ENCODE assay signal across 7 mouse cellular contexts in the genomic region with DNA sequence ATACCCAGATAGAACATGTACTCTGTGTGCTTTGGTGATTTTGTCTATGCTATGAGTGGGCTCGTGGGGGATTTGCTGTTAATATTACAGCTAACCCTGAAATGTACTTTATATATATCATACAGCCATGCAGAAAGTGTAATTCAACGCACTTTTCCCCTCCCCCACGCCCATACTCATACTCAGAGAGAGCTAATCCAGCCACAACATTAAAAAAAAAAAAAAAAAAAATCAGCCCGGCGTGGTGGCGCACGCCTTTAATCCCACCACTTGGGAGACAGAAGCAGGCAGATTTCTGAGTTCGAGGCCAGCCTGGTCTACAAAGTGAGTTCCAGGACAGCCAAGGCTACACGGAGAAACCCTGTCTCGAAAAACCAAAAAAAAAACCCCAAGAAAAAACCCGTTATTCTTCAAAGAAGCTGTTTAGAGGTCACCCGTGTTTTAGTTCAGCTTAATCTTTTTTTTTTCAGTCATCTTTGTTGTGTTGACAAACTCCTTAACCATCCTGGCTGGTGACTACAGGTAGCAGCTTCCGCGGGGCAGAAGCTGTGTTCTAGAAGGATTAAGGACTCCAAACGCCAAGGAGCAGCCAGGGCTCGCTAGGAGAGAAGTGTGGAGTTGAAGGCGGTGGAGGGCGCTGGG. TPM values are rescaled to one million over a fixed set of nuclear protein-coding genes. Genes with fewer than 3 reads are reported as not detected.
A peak's percentile ranks its signal among the peaks of the same experiment; 100 is the strongest.
DNase-seq lines count a peak whose midpoint lies in the region; ATAC-seq and TF ChIP-seq lines count a peak whose summit lies in the region.

No protein-coding gene starts in this region.

- no peaks in the 10 kb centered on the region for H3K36me3 ChIP-seq in spleen, adult 2 months (ENCODE audit: control insufficient read depth, insufficient read depth, low read length)
- H3K36me3 ChIP-seq in forebrain, embryonic 12.5 days (replicated peaks), result no peaks in the 10 kb centered on the region
- no peaks in the 10 kb centered on the region for H3K36me3 ChIP-seq in limb, embryonic 14.5 days (ENCODE audit: control insufficient read depth, insufficient read depth, low read length)
- H3K36me3 ChIP-seq in stomach, embryonic 15.5 days, result no peaks in the 10 kb centered on the region

- TF ChIP-seq CTCF in spleen, adult 2 months (IDR thresholded peaks at IDR 0.05; ENCODE audit: extremely low read depth, insufficient read depth, insufficient read length, insufficient replicate concordance), result no peak

- H3K27me3 ChIP-seq in spleen, adult 2 months (ENCODE audit: control insufficient read depth, insufficient read depth, low read length), result peaks cover 8% of the 10 kb centered on the region
- H3K27me3 ChIP-seq in forebrain, embryonic 12.5 days, result peaks cover 55% of the 10 kb centered on the region
- peaks cover 11% of the 10 kb centered on the region; the same call in 1 of the 2 replicates for H3K27me3 ChIP-seq in limb, embryonic 14.5 days (ENCODE audit: control insufficient read depth, insufficient read depth, low read length)
- H3K27me3 ChIP-seq in stomach, embryonic 15.5 days (replicated peaks), result peaks cover 15% of the 10 kb centered on the region

- no peak for ATAC-seq in forebrain, embryonic 12.5 days (ENCODE audit: low FRiP score)
- ATAC-seq in limb, embryonic 14.5 days (ENCODE audit: low FRiP score, low read depth), result no peak
- no peak for ATAC-seq in stomach, embryonic 15.5 days (ENCODE audit: insufficient read depth, low FRiP score, low read depth)

- H3K4me3 ChIP-seq in spleen, adult 2 months (ENCODE audit: extremely low read depth, insufficient read depth, insufficient read length), result peak overlapping the region; percentile 51; the same call in 1 of the 2 replicates
- H3K4me3 ChIP-seq in forebrain, embryonic 12.5 days (replicated peaks), result peak overlapping the region; percentile 54
- peak overlapping the region; percentile 52 for H3K4me3 ChIP-seq in limb, embryonic 14.5 days (replicated peaks; ENCODE audit: low read length)
- H3K4me3 ChIP-seq in stomach, embryonic 15.5 days (replicated peaks), result peak overlapping the region; percentile 55

- no peak for DNase-seq in spleen, adult 2 months (ENCODE audit: low read depth in 1 of 2, low spot score in 2 of 2)
- no peak for DNase-seq in spleen, postnatal 10 days (ENCODE audit: low spot score in 2 of 2)
- DNase-seq in limb, embryonic 14.5 days (ENCODE audit: low spot score), result no peak
- DNase-seq in right cerebral cortex, postnatal 36 days (ENCODE audit: low spot score in 2 of 2), result no peak
- no peak for DNase-seq in frontal cortex, postnatal 25 days (ENCODE audit: low spot score in 2 of 2)

- WGBS in spleen, adult 2 months, result 31% methylated on average over 18 of the region's 18 CpGs
- 45% methylated on average over 18 of the region's 18 CpGs for WGBS in forebrain, embryonic 12.5 days
- 32% methylated on average over 18 of the region's 18 CpGs for WGBS in limb, embryonic 14.5 days
- 35% methylated on average over 18 of the region's 18 CpGs for whole genome bisulfite sequencing in stomach, embryonic 15.5 days

- H3K9ac ChIP-seq in forebrain, embryonic 12.5 days, result peak overlapping the region; percentile 61
- peak overlapping the region; percentile 51 for H3K9ac ChIP-seq in limb, embryonic 14.5 days (ENCODE audit: low read depth, low read length, severe bottlenecking)
- H3K9ac ChIP-seq in stomach, embryonic 15.5 days, result no peak overlapping the region

- no peak for TF ChIP-seq POLR2A in spleen, adult 2 months (IDR thresholded peaks at IDR 0.05; ENCODE audit: low read depth, low read length)
- TF ChIP-seq POLR2A in limb, embryonic 14.5 days (IDR thresholded peaks at IDR 0.05; ENCODE audit: borderline replicate concordance, extremely low read depth, insufficient read depth, insufficient read length), result no peak

- 0 out of 2 replicates have a peak, but pooled peaks cover 7% of the 10 kb centered on the region for H3K9me3 ChIP-seq in forebrain, embryonic 12.5 days
- H3K9me3 ChIP-seq in limb, embryonic 14.5 days (ENCODE audit: control insufficient read depth, low read length), result no peaks in the 10 kb centered on the region
- H3K9me3 ChIP-seq in stomach, embryonic 15.5 days, result no peaks in the 10 kb centered on the region

- H3K4me1 ChIP-seq in spleen, adult 2 months (ENCODE audit: control insufficient read depth, insufficient read depth, insufficient read length), result peaks cover 5% of the 10 kb centered on the region
- H3K4me1 ChIP-seq in forebrain, embryonic 12.5 days, result peaks cover 13% of the 10 kb centered on the region
- peaks cover 35% of the 10 kb centered on the region for H3K4me1 ChIP-seq in limb, embryonic 14.5 days (ENCODE audit: control insufficient read depth, insufficient read depth, low read length)
- H3K4me1 ChIP-seq in stomach, embryonic 15.5 days, result peaks cover 19% of the 10 kb centered on the region

- H3K27ac ChIP-seq in spleen, adult 2 months (ENCODE audit: insufficient read depth, low read length), result no peak overlapping the region
- no peak overlapping the region for H3K27ac ChIP-seq in forebrain, embryonic 12.5 days
- no peak overlapping the region for H3K27ac ChIP-seq in limb, embryonic 14.5 days (replicated peaks; ENCODE audit: low read depth, low read length)
- H3K27ac ChIP-seq in stomach, embryonic 15.5 days, result no peak overlapping the region

- peak overlapping the region; percentile 99 for H3K4me2 ChIP-seq in forebrain, embryonic 12.5 days
- peak overlapping the region; percentile 97 for H3K4me2 ChIP-seq in limb, embryonic 14.5 days (replicated peaks; ENCODE audit: low read depth, low read length, severe bottlenecking)
- peak overlapping the region; percentile 98 for H3K4me2 ChIP-seq in stomach, embryonic 15.5 days

RNA-seq across cellular contexts. Expression of a gene that starts 0.9 kb away (rescaled TPM):
- 1.3 and 2.1 TPM in 2 replicates for polyA plus RNA-seq in spleen, adult 2 months (2012; rRNA removed)
- polyA plus RNA-seq in forebrain, embryonic 12.5 days (2016; fragmentation: Nextera tagmentation; extraction: Ambion mirVana), result 2.7 and 3.3 TPM in 2 replicates
- 9.1 and 9.9 TPM in 2 replicates for polyA plus RNA-seq in limb, embryonic 14.5 days (2012; rRNA removed)
- polyA plus RNA-seq in limb, embryonic 14.5 days (2014; fragmentation: Nextera tagmentation; extraction: Ambion mirVana), result 10.9 and 11.1 TPM in 2 replicates
- polyA plus RNA-seq in stomach, embryonic 15.5 days (2015; fragmentation: Nextera tagmentation; extraction: Ambion mirVana), result 5.7 and 7.1 TPM in 2 replicates

RNA-seq across cellular contexts. Expression of a gene that starts 33.3 kb away (rescaled TPM):
- 4.4 and 5.7 TPM in 2 replicates for polyA plus RNA-seq in spleen, adult 2 months (2012; rRNA removed)
- polyA plus RNA-seq in forebrain, embryonic 12.5 days (2016; fragmentation: Nextera tagmentation; extraction: Ambion mirVana), result 11.6 and 14.4 TPM in 2 replicates
- 17.8 and 19.2 TPM in 2 replicates for polyA plus RNA-seq in limb, embryonic 14.5 days (2012; rRNA removed)
- 23.1 and 24.6 TPM in 2 replicates for polyA plus RNA-seq in limb, embryonic 14.5 days (2014; fragmentation: Nextera tagmentation; extraction: Ambion mirVana)
- polyA plus RNA-seq in stomach, embryonic 15.5 days (2015; fragmentation: Nextera tagmentation; extraction: Ambion mirVana), result 18.7 and 21.1 TPM in 2 replicates

RNA-seq across cellular contexts. Expression of a gene that starts 33.4 kb away (rescaled TPM):
- polyA plus RNA-seq in spleen, adult 2 months (2012; rRNA removed), result 4.4 and 5.3 TPM in 2 replicates
- polyA plus RNA-seq in forebrain, embryonic 12.5 days (2016; fragmentation: Nextera tagmentation; extraction: Ambion mirVana), result 23.6 and 28.1 TPM in 2 replicates
- 16.7 and 17.2 TPM in 2 replicates for polyA plus RNA-seq in limb, embryonic 14.5 days (2012; rRNA removed)
- 16.7 and 18.8 TPM in 2 replicates for polyA plus RNA-seq in limb, embryonic 14.5 days (2014; fragmentation: Nextera tagmentation; extraction: Ambion mirVana)
- polyA plus RNA-seq in stomach, embryonic 15.5 days (2015; fragmentation: Nextera tagmentation; extraction: Ambion mirVana), result 20.9 and 21.2 TPM in 2 replicates
